Mouse (Mus musculus) v-Abl transformed pro-B cells (cell line): ENCODE results near the gene Slc40a1.

ENCODE experiments used
- in situ Hi-C, 2 experiments: fragments of 400-800 bp; cut with MboI; formaldehyde crosslinking; loops; one replicate each; pipeline ENCODE4 v1.15.1; 2025; ENCODE audit not compliant: unreplicated experiment in 2 of 2

Gene Slc40a1

DNA sequence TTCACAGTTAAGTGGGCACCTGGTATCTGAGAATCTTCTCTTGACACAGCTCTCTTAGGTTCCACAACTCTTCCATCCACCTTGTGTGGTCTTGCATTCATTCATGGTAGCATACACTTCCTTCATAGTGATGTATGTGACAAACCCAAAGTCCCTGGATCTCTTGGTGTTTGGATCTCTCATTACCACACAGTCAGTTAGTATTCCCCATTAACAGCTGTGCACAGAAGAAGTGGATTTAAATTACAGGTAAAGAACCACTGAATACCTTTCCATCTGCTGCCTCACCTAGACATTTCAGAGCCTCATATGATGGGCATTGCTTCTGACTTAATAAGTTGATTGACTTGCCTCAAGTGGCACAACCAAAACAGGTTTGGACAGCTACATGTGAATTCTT is 36.1 kb downstream of the Slc40a1 start, which contains the start of gene Gm5269:
Gene Gm5269 (minus strand): TSS at position 101 of the 400 bp plus-strand sequence.
- in situ Hi-C loops, result no loop called here

DNA sequence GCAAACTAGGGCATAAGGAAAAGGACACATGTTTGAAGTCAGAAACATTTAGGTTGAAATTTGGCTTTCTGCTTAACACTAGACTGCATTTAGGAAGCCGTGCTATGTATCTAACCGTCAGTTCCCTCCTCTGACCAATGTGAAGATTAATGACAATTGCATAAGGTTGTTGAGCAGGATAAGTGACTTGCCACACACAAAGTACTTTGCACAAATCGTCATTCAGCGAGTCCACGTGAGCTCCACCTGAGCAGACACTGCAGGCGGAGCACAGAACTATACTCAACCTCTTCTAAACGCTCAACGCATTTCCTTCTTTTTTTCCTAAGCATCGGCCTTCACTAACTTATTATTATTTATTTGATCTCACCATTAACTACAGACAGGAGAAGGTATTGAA is 39.5 kb downstream of the Slc40a1 start:
- in situ Hi-C loops, result no loop called here

DNA sequence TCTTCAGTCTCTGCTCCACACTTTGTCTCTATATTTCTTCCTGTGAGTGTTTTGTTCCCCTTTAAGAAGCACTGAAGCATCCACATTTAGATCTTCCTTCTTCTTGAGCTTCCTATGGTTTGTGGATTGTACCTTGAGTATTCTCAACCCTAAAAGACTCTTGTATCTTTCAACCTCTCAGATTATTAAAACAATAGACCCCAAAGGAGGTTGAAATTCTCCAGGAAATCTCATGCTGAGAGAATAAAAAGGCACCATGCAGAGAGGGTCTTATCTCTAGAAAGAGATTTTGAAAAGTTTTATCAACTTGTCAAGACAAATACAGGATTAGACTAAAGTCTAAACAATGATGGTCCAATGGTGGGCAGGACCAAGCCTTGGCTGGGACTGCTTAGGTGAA is 42.9 kb downstream of the Slc40a1 start:
- in situ Hi-C loops, result no loop called here

DNA sequence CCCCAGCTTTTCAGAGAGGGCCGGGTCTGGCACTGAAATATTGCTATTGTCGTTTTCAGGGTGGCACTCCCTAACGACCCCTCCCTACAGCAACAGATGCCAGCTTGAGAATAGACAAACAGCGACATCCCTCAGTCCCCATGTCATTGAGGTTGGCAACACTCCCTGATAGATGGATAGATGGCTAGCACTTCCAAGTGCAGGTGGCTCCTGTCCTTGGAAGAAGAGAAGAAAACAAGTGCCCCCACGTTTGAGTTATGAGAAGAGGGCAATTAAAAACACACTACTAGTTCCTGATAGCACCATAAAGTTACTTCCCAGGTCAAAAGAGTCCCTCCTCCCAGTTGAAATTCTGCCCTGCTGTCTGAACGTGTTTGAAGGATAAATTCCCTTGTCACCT is 44.2 kb downstream of the Slc40a1 start:
- in situ Hi-C loops, result no loop called here

DNA sequence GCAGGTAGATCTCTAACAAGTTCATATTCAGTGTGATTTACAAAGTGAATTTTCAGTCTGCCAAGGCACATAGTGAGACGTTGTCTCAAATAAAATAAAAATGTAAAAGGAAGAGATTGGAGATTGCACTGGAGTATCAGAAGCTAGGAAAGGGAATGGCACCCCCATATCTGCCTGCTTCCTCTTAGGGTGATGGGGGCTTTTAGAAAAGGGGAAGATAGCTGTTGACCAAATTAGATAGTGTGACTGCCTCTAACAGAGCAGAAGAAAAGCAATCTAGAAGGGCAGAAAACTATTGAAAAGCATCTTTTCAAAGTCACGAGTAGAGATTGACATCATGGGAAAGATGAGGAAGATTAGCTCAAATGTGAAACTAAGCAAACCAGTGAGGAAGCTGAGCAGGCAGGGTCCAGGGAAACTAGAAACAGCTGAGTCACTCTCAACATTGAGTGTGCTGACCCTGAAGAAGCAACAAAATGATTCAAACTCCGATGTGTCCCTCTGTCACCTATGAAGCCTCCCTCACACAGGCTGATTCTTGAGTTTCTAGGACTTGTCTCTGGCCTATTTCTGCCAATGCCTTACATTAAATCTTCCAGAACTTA is 45.0 kb downstream of the Slc40a1 start:
- in situ Hi-C loops, result no loop called here

DNA sequence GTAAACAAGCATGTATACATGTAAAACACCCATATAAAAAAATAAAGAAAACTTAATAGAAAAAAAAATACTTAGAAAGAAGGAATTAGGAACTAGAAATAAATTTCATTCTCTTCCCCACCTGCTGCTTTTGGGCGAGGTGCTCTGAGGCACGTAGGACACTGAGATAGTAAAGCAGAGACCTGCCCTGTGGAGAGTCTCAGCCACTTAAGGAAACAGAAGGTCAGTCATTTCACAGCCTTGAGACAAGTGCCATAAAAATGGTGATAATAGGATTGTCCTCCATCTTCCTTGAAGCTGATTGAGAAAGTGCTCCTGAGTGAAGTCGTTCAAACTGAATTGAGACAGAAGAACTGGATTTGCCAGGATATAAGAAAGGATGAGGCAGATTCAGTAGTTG is 48.9 kb downstream of the Slc40a1 start:
- in situ Hi-C loops, result no loop called here

DNA sequence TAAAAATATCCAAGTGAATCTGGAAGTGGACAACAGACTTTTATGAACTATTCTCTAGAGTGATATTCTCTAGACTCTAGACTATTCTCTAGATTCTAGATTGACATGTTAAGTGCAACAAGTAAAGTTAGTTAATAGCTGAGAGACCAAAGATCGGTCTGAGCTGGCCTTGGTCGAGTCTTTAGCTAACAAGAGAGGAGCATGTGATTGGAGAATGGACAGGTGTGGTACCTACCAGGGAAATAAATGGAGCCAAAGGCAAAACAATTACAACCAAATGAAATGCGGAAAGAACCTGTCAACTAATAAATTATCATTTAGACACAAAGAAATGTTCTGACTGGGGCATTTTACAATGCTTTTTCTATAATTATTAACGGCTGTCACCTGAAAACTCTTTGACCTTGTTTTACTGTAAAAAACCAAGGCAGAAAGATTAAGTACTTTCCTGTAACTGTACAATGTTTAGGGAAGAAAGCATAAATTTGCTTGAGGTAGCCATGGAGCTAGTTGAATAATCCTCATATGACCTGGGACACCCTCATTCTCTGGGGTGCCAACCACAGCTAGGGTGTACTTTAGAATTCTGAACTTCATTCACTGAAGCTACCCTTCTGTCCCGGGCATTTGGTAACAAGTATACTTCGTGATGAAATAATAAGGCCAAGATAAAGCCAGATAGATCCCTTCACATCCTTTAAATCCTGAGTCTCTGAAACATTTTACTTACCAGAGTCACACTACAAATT is 49.7 kb downstream of the Slc40a1 start:
- in situ Hi-C loops, result no loop called here

DNA sequence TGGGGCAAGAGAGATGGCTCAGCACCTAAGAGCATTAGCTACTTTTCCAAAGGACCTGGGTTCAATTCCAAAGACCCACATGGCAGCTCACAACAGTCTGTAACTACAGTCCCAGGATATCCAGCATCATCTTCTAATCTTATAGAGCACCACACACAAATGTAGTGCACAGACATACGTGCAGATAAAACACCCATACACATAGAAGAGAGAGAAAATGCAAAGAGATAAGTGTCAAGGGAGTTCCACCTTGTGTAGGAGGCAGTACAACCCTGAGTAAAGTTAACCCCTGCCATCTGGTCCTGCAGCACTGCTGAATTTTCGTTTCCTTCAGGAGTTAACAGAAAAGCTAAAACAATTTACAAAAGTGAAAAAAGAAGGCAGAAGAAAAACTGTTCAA is 50.7 kb downstream of the Slc40a1 start:
- in situ Hi-C loops, result no loop called here

DNA sequence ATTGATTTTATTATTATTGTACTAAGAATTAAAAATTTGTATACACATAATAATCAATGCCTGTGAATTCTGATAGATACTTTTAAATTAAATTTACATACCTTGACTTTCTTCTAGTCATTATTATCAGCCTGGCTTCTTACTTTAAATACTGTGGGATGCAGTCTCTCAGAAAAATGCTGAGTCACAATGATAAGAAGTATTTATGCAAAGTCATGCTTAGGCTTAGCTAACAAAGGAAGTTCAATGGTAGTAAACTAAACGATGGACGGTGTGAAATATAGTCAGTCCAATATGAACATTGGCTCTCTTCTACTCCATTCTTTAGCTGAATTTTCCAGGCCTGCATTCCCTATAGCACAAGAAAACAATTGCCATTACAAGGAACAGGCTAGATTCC is 53.1 kb downstream of the Slc40a1 start:
- in situ Hi-C loops, result loop anchor here in 1 of 2 experiments (25.0 kb wide), 1 partner anchor 1039 kb away; no protein-coding TSS in a partner anchor

DNA sequence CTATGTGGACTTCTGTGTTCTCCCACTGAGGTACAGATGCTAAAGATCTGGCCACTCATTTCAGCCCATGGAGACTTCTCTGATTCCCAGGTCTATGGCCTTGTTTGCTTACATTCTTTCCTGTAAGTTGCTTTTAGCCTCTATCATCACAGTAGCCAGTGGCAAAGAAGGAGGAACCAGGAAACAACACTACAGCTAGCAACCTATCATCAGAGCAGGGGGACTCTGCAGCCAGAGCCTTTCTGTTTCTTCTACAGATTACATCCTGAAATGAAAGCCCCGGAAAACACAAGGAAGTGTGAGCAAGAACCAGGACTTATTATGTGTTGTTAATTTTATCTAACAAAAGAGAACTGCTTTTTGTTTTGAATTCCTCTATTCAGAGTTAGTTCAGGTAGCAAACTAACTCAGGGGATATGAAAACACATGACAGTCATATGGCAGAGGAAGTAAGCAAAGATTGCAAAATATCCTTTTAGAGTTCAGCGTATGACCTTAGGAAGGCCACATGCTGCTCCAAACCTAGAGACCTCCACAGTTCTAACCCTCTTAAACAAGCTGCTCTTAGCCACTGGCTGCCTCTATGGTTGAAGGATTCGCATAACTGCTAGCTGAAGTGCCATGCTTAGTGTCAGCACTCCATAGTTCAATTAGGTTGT is 57.7 kb downstream of the Slc40a1 start:
- in situ Hi-C loops, result loop anchor here in 1 of 2 experiments (25.0 kb wide), 1 partner anchor 1044 kb away; no protein-coding TSS in a partner anchor

DNA sequence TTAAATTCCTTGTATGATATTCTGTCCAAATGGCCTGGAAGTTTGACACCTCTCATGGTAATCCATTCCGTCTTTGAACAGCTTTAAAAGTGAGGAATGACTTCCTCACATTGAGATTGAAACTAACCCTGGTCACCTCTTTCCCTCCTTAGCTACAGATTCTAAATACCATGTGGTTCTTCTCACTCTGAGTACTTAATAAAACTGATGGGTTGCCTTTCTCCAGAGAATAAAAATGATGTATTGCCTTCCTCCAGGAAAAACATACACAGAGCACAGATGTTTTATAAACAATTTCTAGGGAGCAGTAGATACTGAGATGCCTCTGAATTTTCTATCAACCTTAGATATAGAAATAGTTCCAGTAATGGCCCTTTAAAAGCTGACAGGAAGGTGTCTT is 58.3 kb downstream of the Slc40a1 start:
- in situ Hi-C loops, result loop anchor here in 1 of 2 experiments (25.0 kb wide), 1 partner anchor 1044 kb away; no protein-coding TSS in a partner anchor

DNA sequence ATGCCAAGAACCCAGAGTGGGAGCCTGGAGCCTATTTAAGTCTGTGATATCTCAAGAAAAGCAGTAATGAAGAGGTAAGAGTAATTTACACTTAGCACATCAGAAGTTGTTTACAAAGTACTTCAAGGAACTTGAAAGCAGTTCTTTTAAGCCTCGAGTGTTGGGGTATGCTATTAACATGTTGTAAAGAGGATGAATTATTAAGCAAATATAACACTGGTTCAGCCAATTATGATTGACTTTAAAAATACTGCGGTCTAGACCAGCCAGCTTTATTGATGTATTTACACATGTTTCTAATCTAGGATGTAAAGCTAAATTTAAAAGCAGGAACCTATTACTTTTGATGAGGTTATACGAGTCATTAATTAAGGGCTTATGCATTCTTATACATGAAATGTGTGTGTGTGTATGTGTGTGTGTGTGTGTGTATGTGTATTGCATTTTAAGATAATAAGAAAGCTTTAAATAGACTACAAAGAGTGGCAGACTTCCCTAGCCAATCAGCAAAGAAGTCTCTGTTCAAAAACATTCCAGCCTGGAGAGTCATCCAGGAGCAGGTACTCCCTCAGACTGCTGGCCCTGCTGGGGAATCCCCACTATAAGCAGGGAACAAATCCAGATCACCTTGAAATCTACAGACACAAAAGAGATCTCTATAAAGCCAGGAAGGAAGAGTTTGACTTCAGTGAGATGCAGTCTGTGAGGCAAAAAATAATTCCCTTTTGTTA is 59.9 kb downstream of the Slc40a1 start:
- in situ Hi-C loops, result loop anchor here in 1 of 2 experiments (25.0 kb wide), 1 partner anchor 1046 kb away; no protein-coding TSS in a partner anchor

DNA sequence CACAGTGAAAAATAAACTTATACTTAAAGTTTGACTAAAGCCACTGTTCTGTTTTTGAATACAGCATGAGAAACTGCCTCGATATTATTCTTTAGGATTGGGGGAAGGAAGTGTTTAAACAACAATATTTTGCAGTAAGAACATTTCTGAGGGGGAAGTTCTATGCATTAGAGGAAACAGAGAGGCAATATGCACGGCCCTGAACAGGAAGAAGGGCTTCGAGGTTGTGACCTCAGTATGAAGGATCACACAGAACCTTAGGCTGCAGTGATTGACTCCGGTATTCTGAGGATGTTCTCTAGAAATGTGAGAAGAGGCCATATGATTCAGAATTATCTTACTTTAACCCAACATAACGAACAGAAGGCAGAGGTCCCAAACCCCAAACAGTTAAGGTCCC is 60.6 kb downstream of the Slc40a1 start:
- in situ Hi-C loops, result loop anchor here in 1 of 2 experiments (25.0 kb wide), 1 partner anchor 1047 kb away; no protein-coding TSS in a partner anchor

DNA sequence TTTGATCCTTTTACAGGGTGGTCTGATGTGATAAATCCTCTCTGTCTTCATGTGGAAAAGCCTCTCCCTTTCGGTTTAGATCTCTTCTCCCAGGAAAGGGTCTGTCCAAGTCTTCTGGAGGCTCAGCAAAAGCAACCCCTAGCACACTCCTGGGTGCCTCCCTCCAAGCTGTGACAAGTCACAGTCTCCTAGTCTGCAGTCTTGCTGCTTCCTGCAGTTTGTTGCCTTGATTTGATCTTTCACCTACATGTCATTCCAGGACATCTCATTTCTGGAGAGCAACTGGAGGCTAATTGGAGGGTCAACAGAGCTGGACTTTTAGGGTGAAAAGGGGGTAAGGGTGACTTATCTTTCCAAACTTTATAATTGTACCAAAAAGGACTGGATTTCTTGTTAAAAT is 61.0 kb downstream of the Slc40a1 start:
- in situ Hi-C loops, result loop anchor here in 1 of 2 experiments (25.0 kb wide), 1 partner anchor 1047 kb away; no protein-coding TSS in a partner anchor

DNA sequence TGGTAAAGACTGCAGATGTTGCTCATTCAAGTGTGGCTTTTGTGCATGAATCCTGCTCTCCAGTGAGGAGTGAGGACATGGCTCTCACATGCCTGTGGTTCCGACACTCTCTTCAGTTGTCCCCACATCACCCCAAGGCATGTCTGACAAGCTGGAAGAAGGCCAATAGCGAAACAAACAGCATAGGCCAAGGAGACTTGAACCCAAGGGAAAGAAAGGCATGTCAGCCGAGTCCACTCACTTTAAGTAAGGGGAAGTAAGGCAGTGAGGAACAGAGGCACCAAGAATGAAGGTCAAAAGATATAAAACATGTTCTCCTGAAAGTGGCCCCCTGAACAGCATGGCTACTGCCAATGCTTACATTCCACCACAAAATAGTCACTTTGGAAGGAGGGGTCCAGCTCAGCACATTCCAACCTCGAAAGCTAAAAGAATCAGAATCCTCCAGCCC is 61.7 kb downstream of the Slc40a1 start:
- in situ Hi-C loops, result loop anchor here in 1 of 2 experiments (25.0 kb wide), 1 partner anchor 1048 kb away; no protein-coding TSS in a partner anchor

DNA sequence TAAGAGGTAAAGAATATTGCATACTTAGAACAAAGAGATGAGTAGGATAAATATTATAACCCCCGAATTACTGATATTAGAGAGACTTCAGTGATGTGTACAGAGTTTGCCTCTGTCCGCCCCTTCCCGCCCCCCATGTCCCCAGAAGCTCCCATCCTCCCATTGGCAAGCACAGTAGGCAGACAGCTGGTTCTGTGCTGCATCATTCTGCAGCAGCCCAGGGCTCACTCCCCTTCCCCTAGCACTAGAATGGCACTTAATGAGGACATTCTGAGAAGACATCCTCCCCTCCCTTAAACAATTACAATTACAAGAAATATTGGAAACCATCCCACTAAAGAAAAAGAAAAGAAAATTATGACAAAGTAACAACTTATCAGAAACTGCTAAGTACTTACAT is 62.7 kb downstream of the Slc40a1 start:
- in situ Hi-C loops, result loop anchor here in 1 of 2 experiments (25.0 kb wide), 1 partner anchor 1049 kb away; no protein-coding TSS in a partner anchor

DNA sequence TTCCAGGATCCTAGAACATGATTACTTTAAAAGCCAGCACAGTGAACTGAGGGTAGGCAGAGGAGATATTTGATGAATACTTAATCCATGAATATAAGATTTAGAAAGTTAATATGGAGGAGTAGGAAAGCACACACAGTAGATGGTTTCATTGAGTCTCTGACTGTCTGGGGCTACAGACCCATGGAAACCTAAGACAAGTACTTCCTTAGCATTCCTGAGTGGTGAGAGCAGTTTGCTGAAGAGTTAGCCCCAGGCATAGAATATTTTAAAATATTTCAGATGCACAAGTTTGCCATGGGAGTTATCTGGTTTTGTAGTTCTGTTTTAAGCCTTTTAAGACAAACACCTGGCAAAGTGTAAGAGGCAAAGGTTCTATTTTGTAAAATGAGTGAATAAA is 65.2 kb downstream of the Slc40a1 start:
- in situ Hi-C loops, result loop anchor here in 1 of 2 experiments (25.0 kb wide), 1 partner anchor 1051 kb away; no protein-coding TSS in a partner anchor

DNA sequence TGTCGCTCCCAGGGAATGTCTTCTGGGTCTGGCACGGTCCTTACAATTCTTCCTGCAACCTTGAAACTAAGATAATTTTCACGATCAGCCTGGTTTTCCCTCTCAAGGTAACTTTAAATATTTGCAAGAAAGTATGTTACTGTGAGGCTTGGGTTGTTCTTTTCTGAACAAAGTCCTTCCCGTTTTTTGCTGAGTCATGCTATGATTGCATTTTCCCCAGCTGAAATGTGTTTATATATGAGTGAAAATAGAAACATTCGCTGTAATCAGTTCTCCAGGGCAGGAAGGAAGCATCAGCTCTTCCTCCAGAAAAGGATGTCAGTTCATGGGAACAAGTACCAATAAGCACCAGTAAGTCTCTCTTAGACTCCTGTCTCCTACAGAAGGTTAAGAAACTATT is 66.0 kb downstream of the Slc40a1 start:
- in situ Hi-C loops, result loop anchor here in 1 of 2 experiments (25.0 kb wide), 1 partner anchor 1052 kb away; no protein-coding TSS in a partner anchor
